9 mouse cellular contexts compared by ENCODE assay signal in genomic region chr14:76791811-76792571, GRCm38 (mm10).
A peak's percentile ranks its signal among the peaks of the same experiment; 100 is the strongest.
DNase-seq lines count a peak whose midpoint lies in the region; ATAC-seq and TF ChIP-seq lines count a peak whose summit lies in the region.
"Had no signal": no experiment of that assay in that cellular context is flagged by ENCODE, and none has a peak within 500 bp of the region (broad histone marks: within the 10 kb centered on the region; RNA-seq: fewer than 3 reads in every experiment).

No protein-coding gene starts in this region.

- no peak for TF ChIP-seq POLR2A in heart, adult 2 months (IDR thresholded peaks at IDR 0.05; ENCODE audit: insufficient read depth, low read depth, low read length)
- no peak for TF ChIP-seq POLR2A in cerebellum, adult 2 months (IDR thresholded peaks at IDR 0.05; ENCODE audit: borderline replicate concordance, insufficient read depth, low read length)

- no peak overlapping the region for H3K4me3 ChIP-seq in heart, adult 2 months
- H3K4me3 ChIP-seq in cerebellum, adult 2 months (replicated peaks; ENCODE audit: insufficient read depth, low read depth, low read length) = no peak overlapping the region

- no peaks in the 10 kb centered on the region for H3K27me3 ChIP-seq in heart, adult 2 months (ENCODE audit: control insufficient read depth, insufficient read depth, low read length)
- H3K27me3 ChIP-seq in cerebellum, adult 2 months (ENCODE audit: control insufficient read depth, insufficient read depth, low read length) = no peaks in the 10 kb centered on the region

- peak; percentile 88 for ATAC-seq in frontal cortex, adult (ENCODE audit: low TSS enrichment)

- intact Hi-C loops in heart, adult 2 months (cut with DNase I) = no loop called here
- intact Hi-C loops in left cerebral cortex, postnatal 25 days (cut with DNase I) = loop anchor here (2.0 kb wide), 1 partner anchor 13 kb away; no protein-coding TSS in a partner anchor

- no peaks in the 10 kb centered on the region for H3K79me2 ChIP-seq in heart, adult 2 months (replicated peaks; ENCODE audit: control insufficient read depth, insufficient read depth, low read length)

- H3K27ac ChIP-seq in heart, adult 2 months = peak overlapping the region; percentile 36; the same call in 1 of the 2 replicates
- H3K27ac ChIP-seq in cerebellum, adult 2 months (ENCODE audit: insufficient read depth, low read length) = no peak overlapping the region
- H3K27ac ChIP-seq: macrophage had no signal

- no peak for TF ChIP-seq CTCF in heart, adult 2 months (IDR thresholded peaks at IDR 0.05)
- no peak for TF ChIP-seq CTCF in cerebellum, adult 2 months (IDR thresholded peaks at IDR 0.05; ENCODE audit: borderline replicate concordance, insufficient read depth, low read depth, low read length)

- 57% methylated on average over 6 of the region's 6 CpGs for WGBS in heart, adult 2 months
- WGBS in cerebellum, adult 2 months = 32% methylated on average over 6 of the region's 6 CpGs

- H3K36me3 ChIP-seq in heart, adult 2 months (ENCODE audit: control insufficient read depth, insufficient read depth, low read length) = no peaks in the 10 kb centered on the region

- H3K9ac ChIP-seq in heart, adult 2 months (ENCODE audit: low read depth, low read length) = no peak overlapping the region

- H3K4me1 ChIP-seq in heart, adult 2 months (ENCODE audit: control insufficient read depth, insufficient read depth, low read length) = peaks cover 6% of the 10 kb centered on the region
- H3K4me1 ChIP-seq in cerebellum, adult 2 months (ENCODE audit: control insufficient read depth, insufficient read depth, low read length) = peaks cover 10% of the 10 kb centered on the region

- DNase-seq in heart, adult 2 months = no peak
- no peak for DNase-seq in heart, adult 18-20 months
- DNase-seq in cerebellum, adult 2 months = peak; percentile 26 to 28
- peak; percentile 66 to 91 for DNase-seq in left cerebral cortex, postnatal 25 days (ENCODE audit: low spot score in 2 of 2)
- peak; percentile 38 for DNase-seq in right cerebral cortex, postnatal 14 days
- DNase-seq in spleen, postnatal 14 days (ENCODE audit: low spot score in 2 of 2) = no peak
- no peak for DNase-seq in gastrocnemius, adult 18-20 months (ENCODE audit: low spot score)

- no peak for TF ChIP-seq EP300 in heart, adult 2 months (IDR thresholded peaks at IDR 0.05; ENCODE audit: insufficient read depth, low read depth, low read length)

Comparison
In these comparisons a context has a peak if more than half of its experiments do, and no peak if none do; other contexts are left out.
1. DNase-seq: peak in cerebellum, adult 2 months (2 of 2), left cerebral cortex, postnatal 25 days (2 of 2) and right cerebral cortex, postnatal 14 days (single experiment); none in heart, adult 2 months (0 of 2), heart, adult 18-20 months (0 of 2), spleen, postnatal 14 days (0 of 2) and gastrocnemius, adult 18-20 months (single experiment).